Mouse (Mus musculus) 3134 (cell line): ENCODE data around the gene H2afv.

Source experiments
- DNase-seq: peaks from one replicate; pipeline ENCODE4 v3.0.0-alpha.2; 2011; ENCODE audit warnings: low spot score; ENCODE audit not compliant: insufficient read length; ENCODE audit errors: extremely low read depth

The H2afv gene

DNA sequence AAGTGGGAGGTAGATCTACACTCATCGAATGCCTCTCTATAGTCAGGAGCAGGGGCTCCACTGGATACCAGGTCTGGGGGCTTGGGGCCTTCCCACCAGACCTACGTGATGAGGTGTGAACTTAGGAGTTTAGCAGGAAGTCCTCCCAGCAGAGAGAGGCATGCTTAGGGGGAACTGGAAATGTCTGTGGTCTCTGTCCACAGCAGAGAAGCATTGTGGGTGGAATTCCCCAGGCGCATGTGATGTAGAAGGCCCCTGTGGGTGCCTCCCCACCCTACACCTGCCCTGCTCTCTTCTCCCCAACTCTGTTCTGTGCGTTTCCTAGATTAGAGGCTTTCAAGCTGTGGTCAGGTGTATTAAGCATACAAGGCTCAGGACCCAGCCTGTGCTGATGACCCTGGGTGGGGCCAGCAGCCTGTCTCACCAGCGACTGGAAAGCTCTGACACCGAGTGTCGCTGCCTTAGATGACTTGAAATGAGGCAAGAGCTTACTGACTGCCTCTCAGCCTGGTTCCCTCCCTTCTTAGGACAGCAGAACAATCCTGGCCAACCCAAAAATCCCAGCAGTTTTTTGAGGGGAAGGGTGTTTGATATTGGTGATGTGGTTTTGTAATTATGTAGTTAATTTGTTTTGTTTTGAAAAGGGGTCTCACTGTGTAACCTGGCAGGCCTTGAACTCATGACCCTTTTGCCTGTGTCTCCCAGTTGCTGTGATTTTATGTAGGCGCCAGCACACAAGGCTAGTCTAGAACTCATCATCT, 52.5 kb downstream of the H2afv start:
- no peak for DNase-seq

DNA sequence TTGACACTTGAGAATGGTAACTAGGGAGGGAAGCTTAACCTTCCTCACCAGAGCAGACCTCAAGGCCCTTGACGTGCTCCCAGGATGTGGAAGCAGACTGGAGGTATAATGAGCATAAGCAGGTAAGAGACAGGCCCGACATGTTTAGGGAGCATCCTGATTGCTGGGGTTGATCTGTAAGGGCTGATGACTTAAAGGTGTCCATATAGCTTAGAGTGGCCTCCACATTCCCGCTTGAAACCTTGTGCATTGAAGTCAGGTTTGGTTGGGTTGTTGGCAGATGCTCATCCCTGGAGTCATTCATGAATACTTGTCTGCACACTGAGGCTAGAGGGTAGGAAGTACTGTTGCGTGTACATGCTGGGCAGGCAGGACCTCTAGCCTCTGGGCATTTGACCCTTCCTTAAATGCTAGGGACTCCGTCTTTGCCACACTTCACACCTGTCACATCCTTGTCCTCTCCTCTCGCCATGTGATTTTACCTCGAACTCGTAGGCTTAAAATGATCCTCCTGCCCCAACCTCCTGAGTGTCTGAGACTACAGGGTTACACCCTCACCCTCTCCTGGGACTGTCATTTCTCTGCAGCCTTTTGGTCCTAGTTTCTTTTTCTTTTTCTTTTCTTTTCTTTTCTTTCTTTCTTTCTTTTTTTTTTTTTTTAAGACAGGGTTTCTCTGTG, 53.7 kb downstream of the H2afv start:
- DNase-seq, result no peak

DNA sequence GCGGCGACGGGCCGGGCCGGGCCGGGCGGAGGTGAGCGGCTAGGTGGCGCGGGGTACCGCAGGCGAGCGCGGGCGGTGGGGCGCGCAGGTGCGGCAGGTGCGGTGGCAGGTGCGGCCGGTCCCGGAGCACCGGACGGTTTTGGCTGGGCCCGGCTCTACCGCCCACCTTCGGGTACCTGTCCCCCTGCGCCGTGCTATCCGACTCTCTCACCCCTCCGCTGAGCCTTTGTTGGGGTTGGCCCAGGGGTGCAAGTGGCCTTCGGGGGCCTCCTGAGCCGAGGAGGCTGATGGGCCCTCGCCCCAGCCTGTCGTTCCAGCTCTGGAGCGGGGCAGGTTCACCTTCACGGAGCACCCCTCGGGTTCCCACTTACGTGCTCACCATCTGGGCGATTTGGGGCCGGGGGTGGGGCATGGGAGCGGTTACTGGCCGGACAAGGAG, 54.7 kb downstream of the H2afv start:
- no peak for DNase-seq

DNA sequence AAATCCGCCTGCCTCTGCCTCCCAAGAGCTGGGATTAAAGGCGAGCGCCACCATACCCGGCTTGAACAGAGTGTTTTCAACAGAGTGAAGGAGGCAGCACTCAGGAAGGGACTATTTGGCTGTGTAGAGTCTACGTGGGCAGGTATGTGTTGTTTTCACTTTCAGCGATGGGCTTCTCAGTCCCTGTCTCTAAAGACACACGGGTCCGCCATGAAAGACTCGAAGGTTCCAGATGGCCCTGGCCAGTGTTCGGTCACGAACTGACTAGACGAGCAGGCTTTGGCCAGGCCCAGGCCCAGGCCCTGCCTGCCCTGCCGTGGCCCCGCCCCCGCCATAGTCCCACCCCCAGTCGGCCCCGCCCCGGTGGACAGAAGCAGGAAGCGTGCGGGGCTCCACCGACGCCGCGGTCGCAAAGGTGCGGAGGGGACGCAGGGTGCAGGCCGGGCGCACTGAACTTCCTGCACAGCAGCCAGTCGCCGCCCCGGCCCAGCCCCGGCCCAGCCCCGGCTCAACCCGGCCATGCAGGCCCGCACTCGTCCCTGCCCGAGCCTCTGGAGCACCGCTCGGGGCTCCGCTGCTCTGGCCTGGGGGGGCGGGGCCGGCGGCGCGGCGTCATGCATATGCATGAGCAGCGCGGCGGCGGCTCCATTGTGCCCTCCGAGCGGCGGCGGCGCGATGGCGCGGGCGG, 55.4 kb downstream of the H2afv start, which contains the start of gene Zmiz2:
Gene Zmiz2, plus strand, starts transcription at position 349 of the 688 bp plus-strand sequence.
- peak; percentile 96 for DNase-seq

DNA sequence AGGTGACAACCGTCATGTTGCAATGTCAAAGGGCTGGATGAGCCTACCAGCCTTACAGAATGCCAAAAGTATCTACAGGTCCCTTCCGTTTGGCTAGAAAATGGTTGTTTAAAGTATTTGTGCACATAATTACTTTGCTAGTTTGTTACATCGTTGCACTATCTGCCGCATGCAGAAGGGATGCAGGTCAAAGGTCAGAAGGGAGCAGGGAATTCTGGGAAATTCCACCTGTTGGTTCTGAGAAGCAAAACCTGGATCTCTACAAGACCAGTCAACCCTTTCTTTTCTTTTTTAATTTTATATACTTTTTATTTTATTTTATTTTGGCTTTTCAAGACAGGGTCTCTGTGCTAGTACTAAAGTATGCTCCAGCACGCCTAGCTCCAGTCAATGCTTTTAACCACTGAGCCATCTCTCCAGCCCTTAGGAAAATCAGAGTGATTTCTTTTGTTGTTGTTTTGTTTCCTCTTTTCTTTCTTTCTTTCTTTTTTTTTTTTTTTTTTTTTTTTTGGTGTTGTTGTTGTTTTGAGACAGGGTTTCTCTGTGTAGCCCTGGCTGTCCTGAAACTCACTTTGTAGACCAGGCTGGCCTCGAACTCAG, 56.0 kb downstream of the H2afv start:
- DNase-seq, result no peak

DNA sequence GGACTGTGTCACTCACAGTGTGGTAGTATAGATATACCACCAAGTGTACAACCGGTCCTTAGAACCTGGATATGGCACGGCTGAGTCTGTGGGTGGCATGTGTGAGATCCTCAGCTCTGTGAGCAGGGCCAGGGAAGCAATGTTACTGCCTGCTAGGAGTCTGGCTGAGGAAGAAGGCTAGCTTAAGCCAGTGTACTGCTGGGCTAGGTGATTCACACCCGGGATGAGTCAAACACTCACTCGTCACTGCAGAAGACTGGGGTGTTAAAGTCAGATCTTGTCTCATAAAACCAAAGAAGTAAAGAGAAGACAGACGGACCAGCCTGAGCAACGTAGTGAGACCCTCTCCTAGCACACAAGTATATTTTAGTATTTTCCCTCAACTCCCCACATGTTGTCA, 63.3 kb downstream of the H2afv start:
- DNase-seq, result peak; percentile 40
